Mouse (Mus musculus) heart, postnatal 4 days (tissue): ENCODE results near the gene Gm20458. TPM values are rescaled to one million over a fixed set of nuclear protein-coding genes. Genes with fewer than 3 reads are reported as not detected.

Source experiments
- DNase-seq: peaks from one replicate; pipeline ENCODE4 v3.0.0; 2021
- total RNA-seq, 2 experiments: library from RNA; stranded (reverse); gene quantifications; 2 replicates each; pipeline ENCODE4 v1.2.3; 2021

Gene Gm20458
- total RNA-seq, result 1 to 10 TPM; 2.5 to 4.3 TPM

- peak; percentile 95 for DNase-seq
Observed at GRCm38 (mm10) chr2:164460745-164461551, at the start of gene Gm20458. Gm20458 (plus strand) TSS chr2:164460967.

DNA sequence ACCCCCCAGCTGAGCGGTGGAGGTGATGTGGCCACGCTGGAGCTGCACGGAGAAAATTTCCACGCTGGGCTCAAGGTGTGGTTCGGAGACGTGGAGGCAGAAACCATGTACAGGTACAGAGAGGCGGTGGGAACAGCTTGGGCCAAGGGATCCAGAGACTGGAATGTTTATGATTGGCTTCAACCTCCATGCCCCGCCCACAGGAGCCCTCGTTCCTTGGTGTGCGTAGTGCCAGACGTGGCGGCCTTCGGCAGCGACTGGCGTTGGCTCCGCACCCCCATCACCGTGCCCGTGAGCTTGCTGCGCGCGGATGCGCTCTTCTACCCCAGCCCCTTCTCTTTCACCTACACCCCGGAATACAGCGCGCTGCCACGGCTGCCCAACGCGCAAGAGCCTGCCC lies 46.6 kb upstream of the Gm20458 start:
- DNase-seq, result no peak

- no peak for DNase-seq
Observed at GRCm38 (mm10) chr2:164414581-164414980, 46.2 kb upstream of the Gm20458 start.

DNA sequence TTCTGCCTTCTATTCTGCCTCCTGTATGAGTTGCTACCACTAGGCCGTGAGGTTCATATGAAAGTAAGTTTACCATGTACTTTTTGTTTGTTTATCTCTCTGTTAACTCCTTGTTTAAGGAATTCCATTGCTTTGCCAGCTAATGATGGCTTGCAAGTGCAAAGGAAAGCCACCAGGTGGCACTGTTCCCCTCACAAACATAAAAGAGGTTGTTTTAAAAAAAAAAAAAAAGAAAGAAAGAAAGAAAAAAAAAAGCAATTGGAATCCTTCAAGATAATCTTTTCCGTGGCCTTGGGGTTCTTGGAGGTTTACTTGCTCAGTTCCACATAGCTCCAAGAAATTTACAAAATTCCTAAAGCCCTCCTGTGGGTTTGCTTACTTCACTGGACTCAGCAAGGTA lies 43.6 kb upstream of the Gm20458 start:
- DNase-seq, result peak; percentile 55

DNA sequence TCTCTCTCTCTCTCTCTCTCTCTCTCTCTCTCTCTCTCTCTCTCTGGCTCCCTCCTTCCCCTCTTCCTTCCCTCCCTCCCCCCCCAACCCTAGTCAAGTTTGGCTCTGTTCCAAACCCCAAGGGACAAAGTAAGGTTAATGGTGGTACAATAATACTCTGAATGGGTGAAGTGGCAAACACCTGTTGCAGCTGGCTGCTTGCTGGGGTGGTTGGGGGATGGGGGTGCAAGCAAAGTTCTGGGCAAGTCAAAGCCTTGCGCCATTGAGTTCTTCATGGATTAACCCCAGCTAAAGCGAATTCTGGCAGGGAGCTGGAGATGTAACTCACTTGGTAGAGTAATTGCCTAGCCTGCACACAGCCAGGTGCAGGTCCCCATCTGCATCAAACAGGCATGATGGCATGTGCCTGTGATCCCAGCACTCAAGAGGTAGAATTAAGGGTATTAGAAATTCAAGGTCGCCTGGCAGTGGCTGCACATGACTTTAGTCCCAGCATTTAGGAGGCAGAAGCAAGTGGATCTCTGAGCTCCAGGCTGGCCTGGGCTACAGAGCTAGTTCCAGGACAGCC lies 42.4 kb upstream of the Gm20458 start:
- no peak for DNase-seq

DNA sequence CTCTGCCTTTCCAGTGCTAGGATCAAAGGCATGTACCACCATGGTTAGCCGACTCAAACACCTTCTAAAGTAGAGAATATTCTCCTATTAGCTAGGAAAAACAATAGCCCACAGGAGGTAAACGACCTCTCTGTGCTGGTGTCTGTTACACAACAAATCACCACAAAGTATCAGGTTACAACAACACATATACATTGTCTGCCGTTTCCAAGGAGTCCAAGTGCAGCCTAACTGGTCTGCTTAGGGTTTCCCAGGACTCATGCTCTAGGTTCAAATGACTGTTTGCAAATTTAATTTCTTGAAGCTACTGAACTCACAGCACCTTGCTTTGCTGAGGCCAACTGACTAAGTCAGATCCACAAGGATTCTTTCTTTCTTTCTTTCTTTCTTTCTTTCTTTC lies 41.3 kb upstream of the Gm20458 start:
- DNase-seq, result no peak

- no peak for DNase-seq
Observed at GRCm38 (mm10) chr2:164421306-164421705, 39.5 kb upstream of the Gm20458 start.

- no peak for DNase-seq
Observed at GRCm38 (mm10) chr2:164421979-164422378, 38.8 kb upstream of the Gm20458 start.

DNA sequence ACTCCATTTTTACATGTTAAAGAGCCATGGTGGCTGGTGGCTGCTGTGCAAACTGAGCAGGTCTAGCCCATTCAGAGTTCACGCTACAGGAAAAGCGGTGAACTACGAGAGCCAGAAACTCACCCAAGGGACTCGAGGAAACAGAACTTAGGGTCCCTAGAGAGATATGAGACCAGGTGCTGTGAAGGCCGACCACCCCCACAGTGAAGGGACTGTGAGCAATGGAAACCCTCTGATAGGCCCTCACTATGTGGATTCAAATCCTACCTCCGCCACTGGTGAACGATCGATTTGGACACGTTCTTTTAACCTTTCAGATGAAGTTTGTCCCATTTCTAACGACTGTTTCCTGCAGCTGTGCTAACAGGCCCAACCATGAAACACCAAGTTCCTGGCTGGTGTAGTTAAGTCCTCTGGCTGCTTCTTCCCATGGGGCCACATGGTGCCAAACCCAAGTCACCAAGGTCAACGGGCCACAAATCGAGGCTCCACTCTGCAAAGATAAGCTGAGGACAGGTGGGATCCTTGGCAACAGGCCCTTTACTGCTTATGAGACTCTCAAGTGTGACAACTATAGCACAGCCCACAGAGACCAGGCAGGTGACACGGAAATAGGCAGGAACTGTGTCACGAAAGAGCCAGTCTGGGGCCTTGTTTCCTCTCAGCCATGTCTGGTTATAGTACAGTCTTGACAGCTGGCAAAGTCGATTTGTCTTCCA lies 37.9 kb upstream of the Gm20458 start:
- DNase-seq, result no peak

DNA sequence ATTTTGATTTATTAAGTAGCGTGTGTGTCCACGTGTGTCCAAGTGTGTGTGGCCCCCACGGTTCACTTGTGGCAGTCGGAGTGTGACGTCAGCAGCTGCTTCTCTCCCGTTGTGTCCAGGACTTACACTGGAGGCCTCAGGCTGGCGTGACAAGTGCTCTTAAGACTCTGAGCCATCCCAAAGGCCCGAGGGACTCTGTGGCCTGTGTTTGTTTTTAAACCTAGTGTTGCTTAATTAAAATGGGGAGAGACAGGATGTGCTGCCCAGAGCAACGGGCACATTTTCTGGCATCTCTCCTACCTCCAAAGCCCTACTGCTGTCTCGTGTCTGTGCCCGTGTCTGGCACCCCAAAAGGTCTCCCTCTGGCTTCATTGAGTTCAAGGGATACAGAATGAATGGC lies 37.3 kb upstream of the Gm20458 start:
- DNase-seq, result no peak

DNA sequence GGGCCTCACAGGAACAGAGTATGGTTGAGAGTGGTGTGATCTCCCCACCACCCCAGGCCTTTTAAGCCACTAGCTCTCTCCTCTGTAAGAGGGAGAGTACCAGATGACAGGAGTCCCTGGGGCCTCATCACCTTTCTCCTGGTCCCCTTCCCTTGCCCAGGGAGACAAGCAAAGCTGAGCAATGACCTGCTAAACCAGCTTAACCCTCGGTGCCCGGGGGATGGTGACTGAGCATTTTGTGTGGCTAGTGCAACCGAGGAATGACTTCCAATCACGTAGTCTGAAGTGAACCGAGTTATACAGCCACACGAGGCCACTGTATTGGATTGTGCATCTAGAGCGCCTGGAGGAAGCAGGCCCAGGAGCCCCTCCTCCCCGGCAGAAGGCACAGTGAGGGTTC lies 36.4 kb upstream of the Gm20458 start:
- DNase-seq, result no peak

GRCm38 (mm10) chr2:164425401-164425800 lies 35.4 kb upstream of the Gm20458 start:
- DNase-seq, result no peak

DNA sequence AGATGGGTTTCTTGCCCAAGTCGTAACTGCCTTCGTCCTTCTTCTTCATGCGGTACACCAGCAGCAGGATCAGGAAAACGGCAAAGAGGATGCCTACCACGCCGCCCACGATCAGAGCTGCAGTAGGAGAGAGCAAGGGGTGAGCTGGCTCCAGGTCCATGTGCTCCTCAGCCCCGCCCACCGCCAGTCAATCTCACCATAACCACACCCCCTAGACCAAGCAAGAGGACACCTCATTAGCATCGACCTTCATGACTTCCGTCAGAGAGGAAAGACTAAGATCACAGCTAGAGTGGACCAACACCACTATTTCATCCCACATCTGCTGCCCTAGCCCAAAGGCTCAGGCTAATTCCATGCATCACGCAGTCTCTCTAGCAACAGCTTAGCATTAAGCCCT lies 34.6 kb upstream of the Gm20458 start:
- DNase-seq, result no peak

- DNase-seq, result no peak
Observed at GRCm38 (mm10) chr2:164426952-164427351, 33.8 kb upstream of the Gm20458 start.

- no peak for DNase-seq
Observed at GRCm38 (mm10) chr2:164428451-164428850, 32.3 kb upstream of the Gm20458 start.

GRCm38 (mm10) chr2:164429881-164430615 lies 30.7 kb upstream of the Gm20458 start:
- no peak for DNase-seq

DNA sequence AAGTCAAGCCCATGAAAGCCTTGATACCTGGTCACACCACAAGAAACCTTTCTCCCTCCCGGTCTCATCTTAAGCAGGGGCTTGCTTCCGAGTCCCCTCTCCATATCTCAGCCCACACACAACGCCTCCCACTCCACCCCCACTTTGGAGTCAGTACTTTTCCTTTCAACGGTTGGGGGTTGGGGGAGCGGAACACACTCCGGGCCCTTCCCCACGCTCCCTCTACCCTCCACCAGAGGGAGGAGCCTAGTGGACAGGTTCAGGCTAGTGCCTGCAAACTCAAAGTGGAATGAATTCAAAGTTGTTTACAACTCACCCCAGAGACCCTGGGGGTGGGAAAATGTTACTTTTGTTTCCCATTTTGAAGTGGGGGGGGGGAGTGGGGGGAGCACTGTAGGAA lies 30.1 kb upstream of the Gm20458 start:
- no peak for DNase-seq

DNA sequence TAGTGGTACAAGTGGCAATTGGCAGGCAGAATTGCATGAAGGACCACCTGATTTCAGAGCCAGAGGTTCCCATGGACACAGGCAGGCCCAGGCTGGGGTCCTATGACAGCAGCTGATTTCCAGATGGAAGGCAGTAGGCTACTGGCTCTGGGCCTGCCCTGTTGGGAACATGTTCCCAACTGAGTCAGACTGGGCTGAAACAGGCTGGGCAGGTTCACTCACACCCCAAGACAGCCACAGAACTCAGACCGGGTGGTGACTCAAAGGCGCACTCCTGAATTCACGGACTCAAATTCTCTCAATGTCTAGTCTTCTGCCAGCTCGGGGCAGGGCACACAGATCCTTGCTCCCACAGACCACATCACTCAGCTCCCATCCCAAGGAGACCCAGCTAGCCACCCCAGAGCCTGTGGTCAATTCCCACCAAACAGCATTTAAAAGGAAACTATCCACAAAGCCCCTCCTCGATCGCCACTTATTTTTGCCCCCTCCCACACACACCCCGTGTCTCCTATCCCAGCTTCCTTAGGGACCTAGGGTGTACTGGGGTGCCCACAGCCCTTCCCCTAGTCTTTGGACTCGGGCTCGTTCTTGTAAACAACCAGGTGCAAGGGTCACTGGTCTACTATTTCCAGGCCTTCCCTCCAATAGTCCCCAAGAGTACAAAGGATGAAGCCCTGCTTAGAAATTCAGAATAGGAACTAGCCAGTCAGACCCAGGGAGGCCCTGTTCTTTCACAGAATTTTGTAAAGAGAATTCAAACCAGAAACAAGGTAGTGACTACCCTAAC lies 28.9 kb upstream of the Gm20458 start:
- DNase-seq, result no peak

DNA sequence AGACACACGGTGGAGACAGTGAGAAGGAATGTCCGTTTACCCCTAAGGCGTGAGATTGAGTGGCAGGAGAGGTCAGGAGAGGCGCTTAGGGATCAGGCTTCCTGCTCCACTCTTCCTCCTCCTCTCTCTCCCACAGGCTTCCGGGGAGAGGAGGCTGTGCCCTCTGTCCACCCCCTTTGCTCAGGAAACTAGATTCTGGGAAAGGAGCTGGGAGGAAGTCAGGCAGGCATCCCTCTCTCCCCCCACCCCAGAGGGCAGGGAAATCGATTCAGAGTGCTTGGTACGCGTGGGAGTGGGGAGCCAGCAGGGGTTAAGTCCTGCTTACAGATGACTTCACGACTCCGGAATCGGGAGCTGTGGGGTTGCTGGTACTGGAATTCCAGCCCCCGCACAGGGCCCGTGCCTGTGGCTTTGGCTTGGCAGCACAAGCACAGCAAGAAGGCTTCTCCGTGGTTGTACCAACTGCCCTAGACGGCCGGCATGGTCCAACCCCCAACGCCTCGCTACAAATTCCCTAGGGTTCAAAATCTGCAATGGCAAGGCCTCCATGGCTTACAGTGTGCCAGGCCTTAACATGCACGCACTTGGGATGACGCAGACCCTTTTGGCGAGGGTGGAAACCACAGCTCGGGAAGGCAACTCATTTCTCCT lies 28.1 kb upstream of the Gm20458 start:
- peak; percentile 60 for DNase-seq

- no peak for DNase-seq
Observed at GRCm38 (mm10) chr2:164433278-164433895, 27.4 kb upstream of the Gm20458 start.

DNA sequence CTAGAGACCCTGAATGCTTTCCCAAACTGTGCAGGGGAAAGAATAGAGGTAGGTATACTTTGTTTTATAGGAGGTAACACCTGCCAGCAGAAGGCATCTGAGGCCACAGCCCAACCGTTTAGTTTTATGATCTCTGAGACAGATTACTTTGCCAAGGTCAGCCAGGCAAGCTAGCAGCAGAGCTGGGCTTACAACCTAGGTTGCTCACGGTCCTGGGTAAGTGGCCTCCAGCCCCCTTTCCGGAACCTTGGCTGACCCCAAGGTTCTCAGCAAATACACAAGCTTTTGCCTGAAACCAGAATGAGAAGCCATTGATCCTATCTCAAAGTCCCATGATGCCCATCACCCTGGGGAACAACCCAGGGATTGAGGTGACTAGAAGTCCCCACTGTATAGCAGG lies 26.1 kb upstream of the Gm20458 start:
- DNase-seq, result no peak
